Mouse (Mus musculus) layer of hippocampus, postnatal 10 days (tissue): ENCODE results near the gene BC049715. TPM values are rescaled to one million over a fixed set of nuclear protein-coding genes. Genes with fewer than 3 reads are reported as not detected.
"Not testable (repeated sequence)": the region's sequence is repeated elsewhere in the genome, so short reads cannot be mapped to it uniquely, and the experiment has no call there.

Experiments used
- DNase-seq, 2 experiments: peaks; one replicate each; pipeline ENCODE4 v3.0.0; 2021; ENCODE audit warnings: low spot score in 2 of 2
- total RNA-seq, 2 experiments: library from RNA; stranded (reverse); gene quantifications; 2 replicates each; pipeline ENCODE4 v1.2.3; 2021

Gene BC049715
- total RNA-seq, 2 experiments from 2014 or later, result 3.1 to 4.9 TPM

GRCm38 (mm10) chr6:136848971-136849370 lies 21.5 kb downstream of the BC049715 start:
- no peak for DNase-seq

- DNase-seq, result no peak
These were observed 22.8 kb downstream of the BC049715 start for GRCm38 (mm10) chr6:136850267-136850666.

- DNase-seq, result no peak
These were observed 24.9 kb downstream of the BC049715 start for GRCm38 (mm10) chr6:136852348-136852747.

- DNase-seq, result no peak
These were observed 25.3 kb downstream of the BC049715 start for GRCm38 (mm10) chr6:136852762-136853161.

GRCm38 (mm10) chr6:136854361-136854781 lies 26.9 kb downstream of the BC049715 start:
- DNase-seq, result no peak

GRCm38 (mm10) chr6:136855183-136855582 lies 27.8 kb downstream of the BC049715 start:
- no peak for DNase-seq

GRCm38 (mm10) chr6:136856071-136856636 lies 28.7 kb downstream of the BC049715 start:
- DNase-seq, result no peak

GRCm38 (mm10) chr6:136857186-136857872 lies 29.9 kb downstream of the BC049715 start, which contains the start of gene Art4:
Gene Art4 (minus strand): TSS chr6:136857733.
- no peak for DNase-seq

- no peak for DNase-seq
These were observed 30.4 kb downstream of the BC049715 start for GRCm38 (mm10) chr6:136857873-136858260.

GRCm38 (mm10) chr6:136858420-136858819 lies 31.0 kb downstream of the BC049715 start:
- DNase-seq, result no peak

GRCm38 (mm10) chr6:136861020-136861419 lies 33.6 kb downstream of the BC049715 start:
- DNase-seq, result no peak

GRCm38 (mm10) chr6:136865360-136865759 lies 37.9 kb downstream of the BC049715 start:
- DNase-seq, result no peak

GRCm38 (mm10) chr6:136866150-136866549 lies 38.7 kb downstream of the BC049715 start:
- no peak for DNase-seq

GRCm38 (mm10) chr6:136868921-136869320 lies 41.5 kb downstream of the BC049715 start:
- no peak for DNase-seq

GRCm38 (mm10) chr6:136874599-136874998 lies 47.2 kb downstream of the BC049715 start:
- DNase-seq, result no peak

GRCm38 (mm10) chr6:136875670-136876069 lies 48.2 kb downstream of the BC049715 start, which contains the start of gene Mgp:
Gene Mgp (minus strand): TSS chr6:136875823.
- no peak for DNase-seq

- DNase-seq, result no peak
These were observed 54.3 kb downstream of the BC049715 start for GRCm38 (mm10) chr6:136881678-136882077.

GRCm38 (mm10) chr6:136883431-136883915 lies 56.0 kb downstream of the BC049715 start:
- DNase-seq, result no peak

- DNase-seq, result no peak
These were observed 56.5 kb downstream of the BC049715 start for GRCm38 (mm10) chr6:136883961-136884360.

- not testable (repeated sequence) for DNase-seq
These were observed 57.3 kb downstream of the BC049715 start for GRCm38 (mm10) chr6:136884766-136885165.

- no peak for DNase-seq
These were observed 60.4 kb downstream of the BC049715 start for GRCm38 (mm10) chr6:136887854-136888253.

GRCm38 (mm10) chr6:136889067-136889466 lies 61.6 kb downstream of the BC049715 start:
- no peak for DNase-seq

- DNase-seq, result no peak
These were observed 62.1 kb downstream of the BC049715 start for GRCm38 (mm10) chr6:136889554-136889953.
